Mouse (Mus musculus) embryo, embryonic 10 days (tissue): ENCODE data around the gene Pcyt2.
A peak's percentile ranks its signal among the peaks of the same experiment; 100 is the strongest.

Experiments used
- DNase-seq: peaks from one replicate; pipeline ENCODE4 v3.0.0-alpha.2; 2015; ENCODE audit warnings: low spot score

The Pcyt2 gene

DNA sequence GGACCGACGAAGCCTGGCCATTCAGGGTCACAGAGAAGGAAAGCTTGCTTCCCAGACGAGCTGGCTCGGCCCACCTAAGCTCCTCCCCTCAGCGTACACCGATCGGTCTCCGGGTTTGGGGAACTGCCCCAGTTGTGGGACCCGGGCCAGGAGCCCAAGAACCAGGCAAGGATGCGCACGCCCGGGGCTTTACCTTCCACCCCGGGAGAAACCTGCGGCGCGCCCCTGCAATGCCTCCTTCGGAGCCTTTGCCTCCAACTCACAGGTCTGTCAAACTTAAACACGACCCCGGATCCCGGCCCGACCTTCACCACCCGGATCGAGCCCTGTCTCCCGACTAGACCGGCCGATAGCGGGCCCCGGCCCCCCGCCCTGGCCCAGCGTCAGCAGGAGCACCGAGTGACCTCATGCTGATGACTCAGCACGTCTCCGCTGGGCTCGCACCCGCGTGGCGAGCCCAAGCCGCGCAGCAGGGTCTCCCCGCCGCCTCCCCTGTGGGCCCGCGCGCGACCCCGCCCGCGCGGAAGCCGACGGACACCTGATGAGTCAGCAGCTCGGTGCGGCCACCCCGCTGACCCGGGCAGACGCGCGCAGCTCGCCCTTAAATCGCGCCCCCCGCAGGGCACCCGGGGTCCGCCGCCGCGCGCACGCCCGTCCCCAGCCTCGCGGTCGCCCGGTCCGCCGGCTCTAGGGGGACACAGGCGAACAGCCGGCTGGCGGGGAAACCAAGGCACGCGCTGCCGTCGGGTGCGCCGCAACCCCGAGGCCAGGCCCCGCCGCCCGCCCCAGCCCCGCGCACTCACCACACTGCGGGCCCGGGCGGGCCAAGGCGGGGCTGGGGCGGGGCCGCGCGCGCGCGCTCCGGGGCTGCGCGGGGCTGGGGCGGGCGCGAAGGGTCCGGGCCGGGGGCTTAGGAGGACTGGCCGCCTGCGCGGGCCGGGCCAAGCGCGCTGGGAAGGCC, 15.1 kb upstream of the Pcyt2 start:
- peak; percentile 74 for DNase-seq

DNA sequence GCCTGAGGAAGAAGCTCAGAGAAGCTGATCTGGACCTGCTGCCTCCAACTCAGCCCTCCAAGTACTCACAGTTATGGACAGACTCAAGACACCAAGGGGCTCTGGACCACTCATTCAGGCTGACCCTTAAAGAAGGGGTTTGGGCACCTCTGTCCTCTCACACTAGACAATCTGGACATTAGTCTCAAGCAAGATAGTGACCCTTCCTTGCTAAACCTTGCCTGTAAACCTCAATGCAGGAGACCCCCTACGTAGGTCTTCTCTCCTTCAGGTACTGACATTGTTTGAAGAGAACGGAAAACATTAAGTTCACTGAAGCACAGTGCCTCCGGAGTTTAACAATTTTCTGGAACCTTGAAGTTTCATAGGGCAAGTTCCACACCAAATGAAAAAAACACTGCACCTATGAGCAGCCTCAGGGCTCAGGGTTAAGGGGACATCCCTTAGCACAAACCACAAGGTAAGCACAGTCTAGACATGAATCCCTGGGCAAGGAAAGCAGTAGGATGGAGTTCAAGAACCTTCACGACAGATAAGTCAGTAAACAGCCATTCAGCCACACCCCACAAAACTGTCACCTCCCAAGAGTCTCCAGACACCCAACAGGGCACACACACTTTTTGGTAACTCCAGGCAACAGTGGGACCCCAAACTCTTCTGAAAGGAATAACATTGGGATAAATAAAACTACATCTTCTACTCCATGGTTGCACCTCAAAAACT, 14.2 kb upstream of the Pcyt2 start:
- DNase-seq: no peak

DNA sequence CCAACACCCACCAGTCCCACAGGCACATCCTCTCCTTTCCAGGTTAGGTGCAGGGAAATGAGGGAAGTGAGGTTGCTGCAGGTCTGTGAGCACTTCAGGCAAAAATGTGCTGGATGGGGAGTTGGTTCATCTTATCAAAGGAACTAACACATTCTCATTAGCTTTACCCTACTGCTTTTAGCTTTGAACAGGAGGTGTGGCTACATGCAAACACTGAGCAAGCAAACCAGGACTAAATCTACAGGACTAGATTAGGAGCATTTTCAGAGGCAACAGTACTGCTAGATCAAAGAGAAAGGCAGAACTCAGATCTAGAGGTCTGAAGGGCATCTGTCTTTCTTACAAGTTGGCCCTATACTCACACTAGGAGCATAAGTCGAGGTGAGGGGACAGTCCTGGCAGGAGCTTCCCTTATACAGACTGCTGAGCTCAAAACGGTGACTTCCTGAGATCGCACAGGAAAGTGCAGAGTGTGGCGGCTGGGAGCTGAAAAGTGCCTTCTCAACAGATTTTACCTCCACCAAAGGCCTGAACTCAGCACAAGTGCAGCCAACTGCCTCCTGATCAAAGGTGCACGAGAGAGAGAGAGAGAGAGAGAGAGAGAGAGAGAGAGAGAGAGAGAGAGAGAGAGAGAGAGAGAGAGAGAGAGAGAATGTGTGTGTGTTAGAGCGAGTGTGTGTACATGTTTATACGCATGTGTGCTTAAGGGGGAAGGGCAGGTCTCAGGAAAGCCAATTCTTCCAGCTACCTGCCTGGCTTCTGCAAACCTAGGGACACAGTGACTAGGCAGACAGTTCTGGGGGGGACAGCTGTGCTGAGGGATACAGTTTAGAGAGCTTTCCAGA, 13.4 kb upstream of the Pcyt2 start:
- no peak for DNase-seq

DNA sequence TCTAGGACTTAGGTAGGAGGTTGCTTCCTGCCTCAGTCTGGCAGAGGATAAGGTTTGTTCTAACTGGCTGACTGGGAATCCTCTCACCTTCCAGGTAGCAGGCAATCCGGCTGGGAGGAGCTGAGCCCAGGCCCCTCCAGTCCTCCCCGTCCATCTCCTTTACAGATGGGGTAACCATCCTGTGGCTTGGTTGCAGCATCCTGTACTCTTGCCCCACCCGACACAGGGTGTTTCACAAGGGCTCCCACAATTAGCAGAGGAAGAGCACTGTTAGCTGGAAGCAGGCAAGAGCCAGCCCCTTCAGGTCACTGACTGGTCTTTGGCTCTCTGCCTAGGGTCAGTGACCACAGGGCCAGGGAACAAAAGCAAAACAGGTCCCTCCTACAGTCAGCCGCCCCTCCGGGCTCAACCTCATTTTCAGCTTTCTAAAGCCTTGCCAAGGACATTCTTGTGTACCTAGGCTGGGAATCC, 12.7 kb upstream of the Pcyt2 start:
- no peak for DNase-seq

DNA sequence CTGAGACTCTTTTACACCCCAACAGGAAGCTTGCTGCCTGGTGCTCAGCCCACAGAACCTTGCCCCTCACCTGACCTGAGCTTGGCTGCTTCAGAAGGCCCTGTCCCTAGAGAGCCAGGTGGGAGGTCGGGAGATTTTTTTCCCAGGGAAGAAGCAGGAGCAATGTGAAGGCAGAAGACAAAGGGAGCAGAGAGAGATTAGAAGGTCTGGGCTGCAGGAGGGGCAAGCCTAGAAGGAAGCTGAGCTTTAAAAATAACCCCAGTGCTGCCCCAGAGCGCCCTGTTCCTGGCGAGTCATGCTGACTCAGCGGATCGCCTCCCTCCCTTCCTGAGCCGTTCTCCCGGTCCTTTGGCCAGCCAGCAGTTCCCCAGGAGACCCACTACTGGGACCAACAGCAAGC, 12.2 kb upstream of the Pcyt2 start:
- DNase-seq: peak; percentile 39

DNA sequence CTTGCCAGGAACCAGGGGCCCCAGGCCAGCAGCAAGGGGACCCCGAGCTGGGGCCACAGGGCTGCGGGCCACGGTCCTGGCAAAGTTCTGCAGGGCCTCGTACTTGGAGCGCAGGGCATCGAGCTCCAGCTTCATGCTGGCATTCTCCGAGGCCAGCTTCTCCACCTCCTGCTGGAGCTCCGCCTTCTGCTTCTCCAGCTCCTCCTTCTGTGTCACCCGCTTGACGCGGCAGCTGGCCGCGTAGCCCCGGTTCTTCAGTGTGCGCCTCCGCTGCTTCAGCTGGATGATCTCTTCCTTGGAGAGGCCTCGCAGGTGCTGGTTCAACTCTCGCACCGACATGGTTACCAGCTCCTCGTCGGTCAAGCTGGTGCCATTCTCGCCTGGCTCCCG, 11.6 kb upstream of the Pcyt2 start:
- DNase-seq: no peak

DNA sequence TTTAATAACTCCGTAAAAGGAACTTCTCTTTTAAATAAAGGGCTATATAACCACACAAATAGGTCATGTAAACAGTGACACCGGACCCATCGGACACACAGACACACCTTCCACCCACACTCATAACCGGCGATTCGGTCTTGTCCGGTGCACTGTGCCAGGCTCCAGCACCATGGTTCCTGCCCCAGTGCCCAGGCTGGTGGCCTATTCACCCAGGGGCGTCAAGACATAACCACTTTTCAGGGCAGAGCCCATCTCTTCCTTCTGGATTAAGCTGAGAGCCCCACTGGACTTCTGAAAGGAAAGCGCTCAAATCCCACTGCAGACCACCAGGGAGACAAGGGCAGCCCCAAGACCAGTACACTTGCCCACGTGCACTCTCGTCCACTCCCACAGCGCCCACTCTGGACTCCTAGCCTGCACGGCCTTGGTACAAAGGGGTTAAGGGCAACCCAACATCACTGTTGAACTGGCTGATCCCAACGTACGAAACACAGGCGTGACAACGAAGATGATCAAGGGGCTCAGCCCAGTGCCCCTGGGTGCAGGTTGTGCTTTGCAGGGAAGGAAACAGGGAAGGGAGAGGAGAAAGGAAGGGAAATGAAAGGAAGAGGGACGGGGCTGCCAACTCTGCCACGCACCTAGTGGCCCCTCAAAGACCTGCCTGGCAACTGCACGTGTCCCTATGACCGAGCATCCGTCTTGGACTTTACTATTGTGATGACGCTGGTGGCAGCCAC, 11.0 kb upstream of the Pcyt2 start:
- no peak for DNase-seq

DNA sequence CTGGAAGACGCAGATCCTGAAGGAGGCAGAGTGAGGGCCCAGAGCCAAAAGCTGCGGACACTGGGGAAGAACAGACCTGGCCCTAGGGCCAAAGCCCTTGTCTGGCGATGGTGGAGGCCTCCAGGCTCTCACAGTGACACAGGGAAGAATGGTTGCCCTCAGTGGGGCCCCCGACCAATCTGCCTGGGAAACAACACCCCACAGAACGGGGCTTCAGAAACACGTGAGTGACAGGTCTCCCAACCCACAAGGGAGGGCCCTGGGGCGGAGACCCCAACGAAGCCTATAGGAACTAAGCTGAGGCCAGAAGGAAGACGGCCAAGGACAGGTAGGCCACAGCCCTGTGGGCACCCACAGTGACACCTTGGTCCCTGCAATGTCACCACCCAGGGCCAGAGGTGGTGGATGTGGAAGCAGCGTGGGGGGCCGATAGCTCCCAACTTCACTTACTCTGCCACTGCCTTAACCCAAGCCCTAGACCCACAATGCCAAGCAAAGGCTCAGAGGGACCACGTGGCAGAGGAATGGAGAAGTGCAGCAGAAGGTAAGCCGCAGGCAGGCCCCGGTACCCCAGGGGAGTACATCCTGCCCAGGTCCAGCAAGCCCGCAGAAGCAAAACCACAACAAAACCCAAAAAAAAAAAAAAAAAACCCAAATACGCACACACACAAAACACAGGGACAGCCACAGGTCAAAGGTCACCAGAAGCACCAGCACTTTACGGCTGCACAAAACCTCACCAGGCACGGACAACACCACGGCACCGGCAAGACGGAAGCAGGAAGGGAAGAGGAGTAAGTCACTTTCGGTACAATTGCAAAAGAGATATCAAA, 9.9 kb upstream of the Pcyt2 start:
- no peak for DNase-seq

DNA sequence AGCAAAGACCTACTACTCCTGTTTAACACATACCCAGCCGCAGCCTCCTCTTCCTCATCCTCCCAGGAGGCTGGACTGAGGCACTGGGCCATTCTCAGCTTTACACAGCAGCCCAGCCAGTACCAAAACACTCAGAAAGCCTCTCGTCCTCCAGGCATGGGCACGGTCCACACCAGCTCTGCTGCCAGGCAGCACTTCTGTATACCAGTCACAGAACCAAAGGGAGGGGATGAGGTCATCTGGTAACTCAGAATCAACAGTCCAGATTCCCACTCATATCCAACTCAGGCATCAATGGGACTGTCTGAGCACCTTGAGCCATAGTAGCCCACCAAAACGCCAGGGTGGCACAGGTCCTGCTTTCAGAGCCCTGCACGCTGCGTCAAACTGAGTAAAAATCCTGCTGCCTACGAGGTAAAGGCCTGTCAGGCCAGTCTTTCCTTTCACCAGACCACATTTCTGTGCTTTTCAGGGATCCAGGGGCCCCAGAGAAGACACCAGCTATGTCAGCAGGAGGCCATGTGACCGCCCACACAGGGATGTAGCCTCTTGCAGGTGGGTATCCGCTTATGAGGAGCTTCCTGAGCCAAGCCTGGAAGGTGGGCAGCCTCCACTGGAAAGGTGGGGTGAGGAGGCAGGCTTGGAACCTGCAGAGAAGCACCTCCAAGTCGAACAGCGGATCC, 9.2 kb upstream of the Pcyt2 start:
- DNase-seq: no peak

DNA sequence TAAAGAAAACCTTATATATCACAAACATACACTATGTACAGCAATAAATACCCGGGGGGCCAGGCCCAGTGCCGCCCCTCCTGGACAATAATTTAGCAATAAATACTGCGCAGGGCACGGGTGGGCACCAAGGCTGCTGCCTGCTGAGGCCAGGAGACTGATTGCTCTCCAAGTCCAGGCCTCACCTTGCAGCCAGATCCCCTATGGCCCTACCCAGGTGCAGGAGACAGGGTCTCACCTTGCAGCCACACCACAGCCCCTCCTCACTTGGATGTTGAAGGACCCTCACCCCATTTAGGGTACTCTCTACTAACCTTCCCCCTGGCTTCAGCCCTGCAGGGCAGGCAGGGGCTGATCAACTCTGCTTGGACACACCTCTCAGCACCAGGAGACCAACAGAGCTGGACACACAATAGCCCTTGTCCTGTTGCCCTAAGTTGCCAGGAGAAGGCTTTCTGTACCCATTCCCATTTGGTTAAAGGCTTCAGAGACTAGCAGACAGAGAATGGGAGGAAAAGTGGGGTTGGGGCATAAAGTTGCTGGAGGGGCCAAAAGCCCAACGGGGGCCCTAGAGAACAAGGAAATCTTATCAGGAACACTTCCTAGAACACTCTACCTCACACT, 7.5 kb upstream of the Pcyt2 start, which contains the start of gene Sirt7:
Gene Sirt7, minus strand, starts transcription at position 89 of the 624 bp plus-strand sequence.
- no peak for DNase-seq

DNA sequence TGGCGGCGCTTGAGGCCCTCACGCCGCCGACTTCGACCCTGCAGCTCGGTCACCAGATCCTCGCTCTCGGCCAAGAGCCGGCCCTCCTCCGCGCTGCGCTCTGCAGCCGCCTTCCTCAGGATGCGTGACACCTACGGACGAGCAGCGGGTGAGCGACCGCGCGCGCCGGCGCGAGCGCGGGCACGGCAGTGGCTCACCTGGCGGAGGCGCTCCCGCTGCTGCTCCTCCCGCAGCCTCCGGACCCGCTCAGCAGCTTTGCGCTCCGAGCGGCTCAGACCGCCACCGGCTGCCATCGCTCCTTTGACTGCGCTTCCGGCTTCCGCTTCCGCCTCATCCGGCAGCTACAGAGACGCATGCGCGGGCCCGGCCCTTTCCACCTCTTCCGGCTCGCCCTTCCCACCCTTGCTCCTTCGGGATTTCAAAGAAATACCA, 7.0 kb upstream of the Pcyt2 start:
- peak; percentile 93 for DNase-seq

DNA sequence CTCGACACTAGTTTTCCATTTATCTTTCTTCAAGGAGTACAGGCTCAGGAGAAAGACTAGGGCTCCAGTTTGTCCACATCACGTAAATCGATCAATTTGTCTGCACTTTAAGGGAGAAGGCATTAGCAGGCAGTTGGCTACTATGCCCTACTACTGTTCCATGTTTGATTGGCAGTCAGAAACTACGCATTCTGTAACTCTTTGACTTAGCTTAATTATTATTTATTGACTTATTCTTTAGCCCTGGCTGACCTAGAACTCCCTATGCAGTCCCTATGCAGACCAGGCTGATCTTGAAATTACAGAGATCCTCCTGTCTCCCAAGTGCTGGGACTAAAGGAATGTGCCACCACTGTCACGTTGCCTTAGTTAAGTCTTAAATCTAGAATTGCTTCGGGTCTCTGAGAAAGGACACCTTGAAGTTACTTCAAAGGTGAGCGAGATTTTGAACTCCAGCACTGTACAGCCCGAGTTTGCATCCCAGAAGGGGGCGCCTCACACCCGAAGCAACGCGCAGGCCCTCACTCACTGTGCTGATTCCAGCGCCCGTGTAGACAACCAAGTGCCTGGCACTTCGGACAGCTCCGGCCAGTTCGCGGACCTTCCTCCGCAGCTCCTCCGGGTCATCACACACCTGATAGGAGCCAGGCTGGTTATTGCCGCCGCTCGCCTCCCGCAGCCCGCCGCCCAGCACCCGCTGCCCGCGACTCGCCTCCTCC, 6.4 kb upstream of the Pcyt2 start:
- peak; percentile 77 for DNase-seq

DNA sequence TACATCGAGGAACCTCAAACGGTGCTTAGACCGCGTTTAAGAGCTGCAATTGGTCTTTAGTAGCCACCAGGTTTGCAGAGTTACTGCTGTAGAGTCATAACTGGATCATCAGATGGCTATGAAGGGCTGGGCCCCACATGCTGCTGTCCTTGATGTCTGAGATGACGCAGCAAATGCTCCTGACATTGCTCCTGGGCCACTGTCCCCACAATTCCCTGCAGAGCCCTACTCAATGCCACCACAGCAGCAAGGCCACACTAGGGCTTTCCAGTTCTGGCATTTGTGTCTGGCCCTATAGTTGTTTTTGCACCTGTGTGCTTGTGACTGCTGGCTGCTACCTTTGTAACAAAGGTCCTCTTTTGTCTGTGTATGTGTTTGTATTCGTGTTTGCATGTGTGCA, 5.1 kb upstream of the Pcyt2 start:
- no peak for DNase-seq

DNA sequence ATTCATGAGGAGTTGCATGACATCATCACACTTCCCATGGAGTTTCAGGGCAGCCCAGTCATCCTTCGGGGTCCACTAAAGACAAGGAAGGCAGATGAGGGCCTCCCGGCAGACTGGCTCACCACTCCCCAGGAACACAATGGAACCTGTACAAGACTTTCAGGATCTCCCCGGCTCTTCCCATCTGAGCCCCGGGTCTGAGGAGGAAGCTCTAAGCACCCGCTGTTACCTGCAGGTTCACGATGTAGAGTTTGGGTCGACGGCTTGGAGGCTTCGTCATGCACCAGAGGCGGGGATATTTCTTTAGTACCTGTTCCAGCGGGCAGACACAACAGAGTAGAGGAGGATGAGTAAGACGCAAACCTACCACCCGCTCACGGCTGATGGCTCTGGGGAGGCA, 2.5 kb upstream of the Pcyt2 start:
- DNase-seq: no peak

DNA sequence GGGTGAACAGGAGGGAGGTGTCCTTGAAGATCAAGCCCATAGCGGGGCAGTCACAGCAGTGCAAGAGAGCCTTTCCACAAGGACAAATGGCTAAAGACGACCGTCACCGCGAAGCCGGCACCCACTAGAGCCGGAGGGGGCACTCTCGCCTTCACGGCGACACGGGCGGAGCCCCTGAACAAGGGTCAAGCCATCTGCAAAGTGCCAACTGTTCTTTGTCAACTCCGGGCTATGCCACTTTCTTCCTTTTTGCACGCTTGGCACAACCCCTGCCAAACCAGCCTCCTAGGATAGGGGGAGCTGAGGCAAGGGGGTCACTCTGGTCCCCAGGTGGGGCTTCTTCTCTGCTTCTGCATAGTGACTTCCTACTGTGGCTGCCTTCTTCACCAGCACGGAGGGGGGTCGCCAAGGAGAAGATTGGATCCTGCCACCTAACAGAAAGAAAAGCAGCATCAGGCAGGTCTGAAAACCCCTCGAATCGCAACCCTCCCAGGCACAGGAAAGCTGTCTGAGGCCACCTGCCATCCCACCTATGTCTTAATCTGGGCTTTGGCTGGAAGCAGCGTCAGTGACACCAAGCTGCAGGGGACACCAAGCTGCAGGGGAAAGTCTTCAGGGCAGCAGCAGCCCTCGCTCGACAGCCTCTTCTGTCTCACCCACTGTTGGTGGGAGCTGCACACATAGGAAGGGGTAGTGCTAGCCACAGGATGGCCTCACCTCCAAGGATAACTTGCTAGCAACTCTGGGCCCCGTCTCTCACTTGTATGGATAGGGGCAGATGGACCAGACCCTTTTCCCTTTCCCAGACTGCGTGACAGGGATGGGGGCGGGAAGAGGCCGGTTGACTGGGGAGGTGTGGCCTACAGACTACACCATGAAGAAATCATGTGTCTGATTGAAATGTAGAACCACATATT, 1.1 kb upstream of the Pcyt2 start:
- no peak for DNase-seq

DNA sequence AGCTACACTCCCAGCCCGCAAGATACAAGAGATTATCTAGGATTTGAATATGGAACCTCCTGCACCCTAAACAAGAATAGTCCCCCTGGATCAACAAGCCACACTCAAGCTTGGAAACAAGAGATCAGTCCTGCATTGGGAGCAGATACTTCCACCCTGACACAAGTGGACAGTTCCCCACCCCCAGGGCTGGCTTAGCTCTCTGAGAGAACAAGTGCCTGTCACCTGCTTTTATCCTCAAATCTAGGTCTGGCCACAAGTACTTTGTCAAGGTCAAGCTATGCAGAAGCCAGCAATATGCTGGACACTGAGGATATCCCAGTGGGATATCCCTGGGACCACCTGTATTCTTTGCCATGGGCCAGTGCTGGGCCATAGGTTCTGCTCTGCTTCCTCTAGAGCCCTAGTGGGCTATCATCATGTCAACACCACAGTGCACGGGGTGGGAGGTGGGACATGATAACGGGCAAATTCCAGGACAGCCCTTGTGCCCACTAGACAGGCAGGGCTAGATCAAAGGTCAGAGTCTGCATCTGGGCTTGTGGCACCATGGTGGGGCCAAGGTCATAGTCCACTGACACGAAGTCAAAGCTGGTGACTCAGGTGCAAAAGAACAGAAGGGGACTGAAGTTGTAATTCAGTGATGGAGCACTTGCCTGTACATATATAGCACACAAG, 980 bp downstream of the Pcyt2 start:
- no peak for DNase-seq

DNA sequence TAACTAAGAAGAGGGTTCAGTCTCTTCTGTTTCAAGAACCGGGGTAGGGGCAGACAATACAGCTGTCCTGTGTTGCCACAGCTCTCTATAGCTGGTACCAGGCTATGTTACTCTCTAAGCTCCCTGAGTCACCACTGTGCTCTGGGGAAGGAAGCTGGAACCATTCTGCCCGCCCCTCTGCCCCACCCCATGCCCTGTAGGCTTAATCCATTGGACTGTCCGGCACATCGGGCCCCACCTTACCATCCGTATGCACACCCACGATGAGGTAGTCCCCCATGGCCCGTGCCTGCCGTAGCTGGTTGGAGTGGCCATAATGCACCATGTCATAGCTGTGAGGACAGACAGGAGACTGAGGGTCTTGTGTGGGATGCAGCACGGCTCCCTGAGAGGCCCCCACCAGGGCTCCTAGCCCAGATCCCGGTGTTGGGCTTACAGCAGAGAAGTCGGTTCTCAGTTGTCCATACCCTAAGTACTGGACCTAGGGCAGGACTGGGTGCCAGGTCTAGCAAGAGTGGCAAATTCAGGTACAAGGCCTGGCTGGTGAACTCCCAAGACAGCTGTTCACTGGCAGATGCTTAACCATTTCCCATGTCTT, 2.0 kb downstream of the Pcyt2 start:
- DNase-seq: no peak
